Mouse (Mus musculus): ENCODE measurements around the gene Cops2.

Cops2 gene

DNA sequence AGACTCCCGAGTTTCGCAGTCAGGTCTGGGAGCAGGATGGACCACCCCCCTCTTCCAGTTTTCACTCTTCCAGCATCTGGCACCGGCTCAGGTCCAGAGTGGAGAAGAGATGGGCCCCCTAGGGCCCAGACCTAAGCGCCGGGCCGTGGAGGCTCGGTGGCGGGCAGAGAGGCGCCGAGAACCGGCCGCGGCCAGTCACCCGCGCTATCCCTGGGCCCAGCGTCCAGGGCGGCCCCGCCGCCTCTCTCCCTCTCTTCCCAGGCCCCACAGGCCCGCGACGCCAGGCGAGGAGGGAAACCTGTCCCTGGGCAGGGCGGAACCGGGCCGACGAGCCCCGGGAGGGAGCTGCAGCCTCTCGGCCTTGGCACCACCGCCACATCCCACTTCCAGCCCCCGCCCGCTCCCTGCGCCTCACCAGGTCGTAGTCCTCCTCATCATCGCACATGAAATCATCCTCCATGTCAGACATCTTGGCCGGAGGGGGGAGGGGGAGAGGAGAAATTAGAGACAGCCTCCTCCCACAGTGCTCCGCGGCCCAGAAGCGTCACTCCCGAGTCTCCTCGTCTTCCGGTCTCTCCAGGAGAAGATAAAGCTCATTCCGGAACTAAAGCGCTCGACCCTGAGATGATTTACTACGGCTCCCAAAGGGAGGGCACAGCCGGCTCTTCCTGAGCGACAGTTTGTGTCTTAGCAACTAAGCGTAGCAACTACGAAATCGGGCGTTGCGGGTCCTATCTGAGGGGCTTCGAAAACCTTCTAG lies at the start of gene Cops2, which contains the start of gene Galk2:
Gene Cops2, minus strand, starts transcription at position 619 of the 760 bp plus-strand sequence.
Gene Galk2, plus strand, starts transcription at position 589 of the 760 bp plus-strand sequence.
- peak; percentile 93 to 94 for DNase-seq (ENCODE audit: low spot score in 2 of 2)

DNA sequence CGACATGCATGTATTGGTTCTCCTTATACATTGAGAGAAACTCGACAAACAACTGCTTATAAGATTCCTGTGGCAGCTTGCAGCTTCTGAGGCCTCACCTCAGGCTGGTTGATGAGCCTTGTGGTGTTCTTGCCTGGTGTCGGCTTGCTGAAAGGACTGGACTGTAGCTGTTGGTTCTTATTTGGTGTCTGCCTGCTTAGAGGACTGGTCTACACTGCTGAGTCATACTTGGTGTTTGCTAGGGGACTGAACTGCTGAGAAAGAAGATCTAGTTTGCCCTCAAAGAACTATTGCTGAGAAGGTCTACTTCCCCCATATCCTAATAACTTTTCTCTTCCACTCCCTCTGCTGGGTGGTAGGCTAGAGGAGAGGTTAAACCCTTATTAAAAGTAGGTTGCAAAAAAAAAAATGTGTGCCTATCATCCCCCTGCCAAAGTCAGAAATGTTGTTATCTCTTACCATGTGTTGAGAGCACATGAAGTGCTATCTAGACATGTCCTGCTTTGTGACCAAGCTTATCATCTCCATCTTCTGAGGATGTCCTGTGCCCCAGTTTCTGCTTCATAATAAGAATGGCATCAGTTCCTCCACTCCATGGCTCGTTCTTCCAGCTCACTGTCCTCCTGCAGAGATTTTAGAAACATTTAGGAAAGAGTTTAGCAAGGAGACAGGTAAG lies 48.8 kb upstream of the Cops2 start:
- DNase-seq (ENCODE audit: low spot score in 2 of 2), result no peak

- DNase-seq (ENCODE audit: low spot score in 2 of 2), result no peak
Measured at GRCm38 (mm10) chr2:125906407-125907066, 47.6 kb upstream of the Cops2 start.

GRCm38 (mm10) chr2:125901426-125901825 lies 42.5 kb upstream of the Cops2 start:
- no peak for DNase-seq (ENCODE audit: low spot score in 2 of 2)

DNA sequence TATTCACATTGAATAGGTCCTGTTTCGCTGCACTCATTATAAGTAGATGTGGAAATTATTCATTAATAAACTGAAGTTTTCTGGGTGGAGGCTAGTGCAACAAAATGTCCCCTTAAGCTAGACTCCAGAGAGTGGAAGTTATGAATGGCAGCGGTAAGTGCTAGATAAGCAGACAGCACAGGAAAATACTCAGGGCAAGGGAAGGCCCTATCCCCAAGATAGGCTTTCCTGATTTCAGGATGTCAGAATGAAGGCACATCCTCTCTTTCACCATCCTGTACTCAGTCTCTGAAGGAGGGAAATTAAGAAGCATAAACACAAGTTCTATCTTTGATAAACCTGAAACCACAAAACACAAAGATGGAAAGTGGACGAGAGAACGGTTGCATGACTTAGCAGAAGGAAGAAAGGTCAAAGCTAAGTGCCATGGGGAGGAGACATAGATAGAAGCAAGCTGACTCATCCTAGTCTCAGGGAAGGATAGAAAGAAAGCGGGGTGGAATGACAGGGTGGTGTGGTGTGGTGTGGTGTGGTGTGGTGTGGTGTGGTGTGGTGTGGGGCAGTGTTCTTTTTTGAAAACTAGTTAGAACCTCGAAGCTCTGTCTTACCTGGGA lies 42.0 kb upstream of the Cops2 start:
- no peak for DNase-seq (ENCODE audit: low spot score in 2 of 2)

GRCm38 (mm10) chr2:125896355-125896754 lies 37.4 kb upstream of the Cops2 start:
- DNase-seq (ENCODE audit: low spot score in 2 of 2), result no peak

- DNase-seq (ENCODE audit: low spot score in 2 of 2), result no peak
Measured at GRCm38 (mm10) chr2:125895099-125895498, 36.2 kb upstream of the Cops2 start.

- no peak for DNase-seq (ENCODE audit: low spot score in 2 of 2)
Measured at GRCm38 (mm10) chr2:125893096-125893495, 34.2 kb upstream of the Cops2 start.

- DNase-seq (ENCODE audit: low spot score in 2 of 2), result no peak
Measured at GRCm38 (mm10) chr2:125885891-125886576, 27.1 kb upstream of the Cops2 start.

DNA sequence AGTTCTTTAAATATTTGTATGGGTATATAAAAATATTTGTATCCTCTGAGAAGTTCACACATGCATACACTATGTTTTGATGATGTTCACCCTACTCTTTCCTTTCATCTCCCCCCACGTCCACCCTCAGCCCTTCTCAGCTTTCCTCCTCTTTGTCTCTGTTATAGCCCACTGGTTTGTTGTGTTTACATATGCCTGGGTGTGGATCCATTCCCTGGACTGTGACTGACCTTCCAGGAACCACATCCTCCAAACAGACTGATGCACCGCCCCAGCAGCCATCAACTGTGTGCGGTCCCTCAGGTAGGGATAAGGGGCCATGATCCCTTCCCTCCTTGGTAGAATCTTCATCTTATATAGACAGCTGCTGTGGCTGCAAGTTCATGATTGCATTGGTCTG lies 11.2 kb upstream of the Cops2 start:
- DNase-seq (ENCODE audit: low spot score in 2 of 2), result no peak

DNA sequence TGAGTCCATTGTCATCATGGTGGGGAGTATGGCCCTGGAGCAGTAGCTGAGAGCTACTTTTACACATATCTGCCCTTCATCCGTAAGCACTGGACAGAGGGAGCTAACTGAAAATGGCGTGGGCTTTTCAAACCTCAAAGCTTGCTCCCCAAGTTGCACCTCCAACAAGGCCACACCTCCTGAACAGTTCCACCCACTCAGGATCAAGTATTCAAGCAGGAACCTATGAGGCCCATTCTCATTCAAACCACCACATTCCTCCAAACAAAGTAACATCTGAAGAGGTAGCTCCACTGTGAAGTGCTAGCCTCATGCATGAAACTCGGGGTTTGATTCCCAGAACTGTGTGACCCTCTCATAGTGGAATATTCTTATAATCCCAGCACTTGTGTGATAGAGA lies 9.4 kb upstream of the Cops2 start:
- DNase-seq (ENCODE audit: low spot score in 2 of 2), result no peak

- DNase-seq (ENCODE audit: low spot score in 2 of 2), result peak; percentile 24 to 26
Measured at GRCm38 (mm10) chr2:125866058-125866740, 7.3 kb upstream of the Cops2 start.

GRCm38 (mm10) chr2:125865585-125865984 lies 6.6 kb upstream of the Cops2 start:
- DNase-seq (ENCODE audit: low spot score in 2 of 2), result no peak

DNA sequence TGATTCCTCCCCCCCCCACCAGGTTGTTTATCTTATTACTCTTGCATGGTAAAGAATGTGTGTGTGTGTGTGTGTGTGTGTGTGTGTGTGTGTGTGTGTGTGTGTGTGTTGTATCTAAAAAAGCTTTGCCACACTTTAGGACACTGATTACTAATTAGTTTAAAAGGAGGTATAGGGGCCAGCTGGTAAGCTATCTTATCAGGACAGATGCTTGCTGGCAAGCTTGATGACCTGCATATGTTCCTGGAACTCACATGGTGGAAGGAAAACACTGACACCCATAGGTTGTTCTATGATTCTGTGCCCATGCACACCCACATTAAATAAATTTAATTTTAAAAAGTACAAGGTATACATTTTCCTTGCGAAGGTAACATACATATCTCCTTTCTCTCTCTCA lies 5.6 kb upstream of the Cops2 start:
- no peak for DNase-seq (ENCODE audit: low spot score in 2 of 2)

DNA sequence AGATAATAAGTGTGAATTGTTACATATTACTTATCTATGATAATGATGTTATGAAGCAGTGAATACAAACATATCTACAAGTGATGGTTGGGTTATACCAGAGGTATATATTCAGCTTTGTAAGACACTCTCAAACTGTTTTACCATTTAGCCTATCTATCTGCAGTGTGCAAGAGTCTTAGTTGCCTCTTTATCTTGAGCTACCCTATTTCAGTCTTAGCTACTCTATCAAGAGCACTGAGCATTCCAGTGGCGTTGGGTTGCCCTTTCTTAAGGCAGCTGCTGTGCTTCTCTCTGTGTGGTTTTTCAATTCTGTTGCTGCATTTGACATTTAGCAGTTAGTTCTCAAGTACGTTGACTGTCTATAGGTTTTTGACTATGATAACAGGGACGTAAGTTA lies 4.9 kb upstream of the Cops2 start:
- no peak for DNase-seq (ENCODE audit: low spot score in 2 of 2)

DNA sequence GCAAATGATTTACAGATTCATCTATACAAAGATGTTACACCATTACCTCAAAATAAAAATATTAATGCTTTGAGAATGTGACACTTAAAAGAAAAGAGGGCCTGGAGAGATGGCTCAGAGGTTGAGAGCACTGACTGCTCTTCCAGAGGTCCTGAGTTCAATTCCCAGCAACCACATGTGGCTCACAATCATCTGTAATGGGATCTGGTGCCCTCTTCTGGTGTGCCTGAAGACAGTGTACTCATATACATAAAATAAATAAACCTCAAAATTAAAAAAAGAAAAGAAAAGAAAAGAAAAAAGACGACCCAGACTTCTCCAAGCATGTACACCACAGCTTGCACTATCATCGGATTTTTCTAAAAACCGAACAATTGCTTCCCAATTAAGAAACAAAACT lies 1.2 kb downstream of the Cops2 start:
- no peak for DNase-seq (ENCODE audit: low spot score in 2 of 2)

DNA sequence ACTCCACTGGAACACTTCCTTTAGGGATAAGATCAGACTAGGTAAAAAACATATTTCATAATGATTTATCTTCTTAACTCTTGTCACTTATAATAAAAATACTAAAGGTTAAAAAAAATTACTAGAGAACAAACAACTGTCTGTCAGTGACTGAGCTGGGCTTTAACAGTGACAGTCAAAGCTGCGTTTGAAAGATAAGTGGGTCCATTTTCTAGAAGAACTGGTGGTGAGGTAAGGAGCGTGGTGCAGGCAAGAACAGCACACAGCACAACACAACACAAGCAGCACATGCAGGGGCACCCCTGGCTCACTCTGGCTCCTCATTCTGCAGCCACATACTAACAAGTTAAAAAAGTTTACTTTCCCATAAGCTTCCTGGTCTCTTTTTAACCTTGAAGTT lies 7.7 kb downstream of the Cops2 start:
- DNase-seq (ENCODE audit: low spot score in 2 of 2), result no peak

GRCm38 (mm10) chr2:125838708-125839284 lies 20.1 kb downstream of the Cops2 start:
- no peak for DNase-seq (ENCODE audit: low spot score in 2 of 2)

DNA sequence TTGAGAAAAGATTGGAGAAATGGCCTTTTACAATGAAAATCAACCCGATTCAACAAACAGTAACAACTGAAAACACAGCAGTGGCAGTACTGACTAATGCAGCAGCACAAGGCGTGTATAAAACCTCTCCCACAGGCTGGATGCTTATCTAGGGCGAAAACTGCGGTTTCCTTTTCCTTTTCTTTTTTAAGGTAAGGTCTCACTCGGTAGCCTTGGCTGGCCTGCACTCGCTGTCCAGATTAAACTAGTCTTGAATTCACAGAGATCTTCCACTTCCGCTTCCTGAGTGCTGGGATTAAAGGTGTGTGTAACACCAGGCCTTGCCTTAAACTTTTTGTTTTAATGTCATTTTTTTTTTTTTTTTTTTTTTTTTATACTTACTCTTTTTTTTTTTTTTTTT lies 20.8 kb downstream of the Cops2 start:
- DNase-seq (ENCODE audit: low spot score in 2 of 2), result no peak

GRCm38 (mm10) chr2:125829924-125830323 lies 29.0 kb downstream of the Cops2 start:
- DNase-seq (ENCODE audit: low spot score in 2 of 2), result no peak

DNA sequence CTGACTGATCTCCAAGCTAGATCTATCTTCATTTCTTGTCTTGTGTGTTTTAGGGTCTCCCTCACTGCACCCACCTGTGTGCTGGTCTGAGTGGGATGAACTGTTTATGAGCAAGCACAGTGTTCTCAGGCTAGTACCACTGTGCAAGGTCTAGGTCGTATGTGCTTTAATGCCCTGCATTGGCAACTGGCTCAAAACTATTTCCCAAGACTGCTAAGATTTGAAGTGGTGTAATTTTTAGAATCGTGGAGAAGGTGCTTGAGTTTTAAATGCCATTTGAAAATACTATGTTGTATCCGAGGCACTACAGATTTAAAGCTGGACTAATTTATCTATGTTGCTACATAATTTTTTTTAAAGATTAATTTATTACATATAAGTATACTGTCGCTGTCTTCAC lies 31.0 kb downstream of the Cops2 start:
- no peak for DNase-seq (ENCODE audit: low spot score in 2 of 2)
